Mouse (Mus musculus) megakaryocyte, embryonic 14.5 days (primary cell): ENCODE measurements around the gene Srpk1.

ENCODE experiments used
- FLI1 ChIP-seq: IDR thresholded peaks from 2 replicates; pipeline ENCODE4 v1.6.1; 2012; ENCODE audit warnings: low read length, inconsistent platforms, mixed read lengths
- GATA1 ChIP-seq: IDR thresholded peaks from 3 replicates; pipeline ENCODE4 v1.6.1; 2012; ENCODE audit warnings: mixed read lengths, low read length, inconsistent platforms, borderline replicate concordance

DNA sequence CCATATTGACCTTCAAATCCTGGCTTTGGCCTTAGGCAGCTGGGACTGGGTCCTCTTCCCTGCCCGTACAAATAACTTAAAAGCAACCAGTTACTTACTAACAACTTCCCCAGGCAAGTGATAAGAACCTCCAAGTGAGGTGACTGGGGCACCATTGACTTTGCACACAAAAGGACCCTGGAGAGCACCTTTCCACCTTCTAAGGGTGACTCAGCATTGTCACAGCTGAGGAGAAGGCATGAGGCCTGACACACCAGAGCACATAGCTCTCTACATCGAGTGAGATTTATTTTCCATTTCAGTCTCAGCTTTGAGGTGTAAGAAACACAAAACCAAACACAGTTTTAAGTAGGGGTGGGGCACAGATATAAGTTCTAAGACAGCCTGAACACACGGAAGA, 31.9 kb downstream of the Srpk1 start:
- TF ChIP-seq GATA1 = no peak
- no peak for TF ChIP-seq FLI1
